Mouse (Mus musculus): ENCODE measurements at regions not wholly inside any gene's neighbourhood (a gene's known extent, or its start where the extent isn't known, plus 50 kb on each side); places are given as distances from the start of the nearest gene placed in this dataset.

DNA sequence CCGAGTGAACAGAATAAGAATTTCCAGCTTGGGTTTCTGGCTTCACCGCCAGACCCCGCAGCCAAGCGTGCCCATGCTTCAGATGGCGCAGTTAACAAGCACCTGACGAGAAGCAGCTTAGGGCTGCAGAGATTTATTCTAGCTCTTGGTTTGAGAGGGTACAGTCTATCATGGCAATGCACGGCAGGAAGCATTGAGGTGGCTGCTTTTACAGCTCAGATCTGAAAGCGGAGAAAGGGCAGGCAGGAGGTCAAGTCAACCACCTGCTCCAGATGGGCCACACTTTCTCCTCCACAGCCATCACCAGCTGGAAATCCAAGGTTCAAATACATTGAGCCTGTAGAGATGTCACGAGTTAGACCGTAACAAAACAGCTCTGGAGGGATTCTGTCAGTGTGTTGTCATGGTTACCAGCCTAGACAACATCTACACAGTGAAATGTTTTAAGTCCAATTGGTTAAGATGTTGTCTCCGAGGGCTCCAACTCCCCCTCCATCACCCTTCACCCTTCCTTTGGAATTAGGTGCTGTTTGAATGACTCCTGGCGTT is 126.0 kb downstream of the Gm11011 start:
- no peak for ATAC-seq (replicated peaks; ENCODE audit: insufficient number of reproducible peaks, low FRiP score, low TSS enrichment, poor library complexity, severe bottlenecking)

DNA sequence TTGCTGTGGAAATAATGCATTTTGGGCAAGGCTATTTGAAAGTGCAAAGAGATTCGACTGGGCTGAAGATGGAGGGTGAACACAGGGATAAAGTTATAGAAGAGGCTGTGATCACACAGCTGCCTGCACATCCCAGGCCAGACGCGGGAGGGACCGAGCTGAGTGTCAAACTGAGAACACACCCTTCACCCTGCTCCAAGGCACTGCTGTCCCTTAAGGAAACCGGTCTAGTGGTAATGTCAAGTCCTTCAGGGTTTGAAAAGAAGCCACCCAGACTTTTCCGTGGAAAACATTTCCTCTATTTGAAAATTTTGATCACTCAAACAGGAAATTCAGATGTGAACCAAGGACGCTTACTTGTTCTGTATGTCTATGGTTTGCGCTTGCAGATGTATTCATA is 134.6 kb downstream of the Gm11011 start:
- ATAC-seq (replicated peaks; ENCODE audit: insufficient number of reproducible peaks, low FRiP score, low TSS enrichment, poor library complexity, severe bottlenecking) = no peak

DNA sequence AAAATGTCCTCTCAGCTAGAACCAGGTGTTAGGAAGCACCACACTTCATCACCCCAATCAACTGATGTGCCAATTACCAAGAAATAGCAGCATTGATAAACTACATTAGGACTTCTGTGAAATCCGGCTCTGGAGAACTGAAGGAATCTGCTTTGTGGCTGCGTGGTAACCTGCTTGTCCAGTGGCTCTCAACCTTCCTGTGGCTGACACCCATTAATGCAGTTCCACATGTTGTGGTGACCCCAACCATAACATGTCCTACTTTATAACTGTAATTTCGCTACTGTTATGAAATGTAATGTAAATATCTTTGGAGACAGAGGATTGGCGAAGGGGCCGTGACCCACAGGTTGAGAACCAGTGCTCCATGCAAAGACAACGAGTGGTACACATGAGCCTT is 136.7 kb downstream of the Gm11011 start:
- ATAC-seq (replicated peaks; ENCODE audit: insufficient number of reproducible peaks, low FRiP score, low TSS enrichment, poor library complexity, severe bottlenecking) = no peak

DNA sequence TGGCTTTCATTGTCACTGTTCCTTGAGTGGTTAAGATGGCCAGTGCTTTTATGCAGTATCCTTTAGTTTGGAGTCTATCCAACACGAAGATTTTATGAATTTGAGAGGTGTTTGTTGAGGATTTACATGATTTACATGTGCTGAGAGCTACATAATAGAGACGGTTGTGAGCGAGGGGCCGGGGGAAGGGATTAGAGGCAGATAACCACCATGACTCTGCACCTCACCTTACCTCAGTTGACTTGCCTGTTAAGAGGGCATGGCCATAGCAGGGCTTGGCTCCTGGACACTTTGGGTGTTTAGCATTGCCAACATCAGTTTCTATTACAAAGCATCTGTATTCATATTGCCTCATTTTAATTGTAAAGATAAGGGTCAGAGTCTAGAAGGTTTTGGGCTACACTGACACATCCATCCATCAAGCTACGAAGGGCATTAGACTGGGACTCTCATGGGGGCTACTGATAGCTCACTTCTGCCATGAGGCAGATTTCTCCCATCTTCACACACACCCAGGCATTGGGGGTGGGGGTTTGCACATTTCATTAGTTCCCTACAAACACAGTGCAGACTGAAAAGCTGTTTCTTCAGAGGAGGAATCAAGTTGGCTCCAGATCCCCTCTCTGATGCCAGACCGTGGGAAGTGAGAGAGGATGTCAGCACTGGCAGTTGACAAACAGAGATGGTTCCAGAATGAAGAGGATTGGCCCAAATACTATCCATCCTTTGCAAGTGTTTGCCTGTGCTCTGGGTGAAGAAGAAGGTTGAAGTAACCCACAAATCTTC is 139.9 kb downstream of the Gm11011 start:
- ATAC-seq (replicated peaks; ENCODE audit: insufficient number of reproducible peaks, low FRiP score, low TSS enrichment, poor library complexity, severe bottlenecking) = no peak

DNA sequence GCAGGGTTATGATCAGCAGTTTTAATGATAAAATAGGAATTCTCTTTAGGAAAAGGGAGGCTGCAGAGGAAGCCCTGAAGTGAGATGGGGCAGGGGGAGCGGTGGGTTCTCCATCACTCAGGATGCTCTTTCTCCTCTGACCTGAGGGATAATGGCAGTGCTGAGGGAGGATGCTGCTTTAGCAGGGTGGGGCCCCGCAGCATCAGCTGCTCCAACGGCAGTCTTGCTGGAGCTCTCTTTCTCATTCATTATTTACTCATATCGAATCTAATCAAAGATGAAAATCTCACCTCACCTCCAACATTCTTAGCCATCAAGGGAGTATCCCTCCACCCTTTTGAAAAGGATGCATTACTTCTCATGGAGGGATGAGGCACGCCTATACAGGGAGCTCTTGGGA is 141.7 kb downstream of the Gm11011 start:
- no peak for ATAC-seq (replicated peaks; ENCODE audit: insufficient number of reproducible peaks, low FRiP score, low TSS enrichment, poor library complexity, severe bottlenecking)

DNA sequence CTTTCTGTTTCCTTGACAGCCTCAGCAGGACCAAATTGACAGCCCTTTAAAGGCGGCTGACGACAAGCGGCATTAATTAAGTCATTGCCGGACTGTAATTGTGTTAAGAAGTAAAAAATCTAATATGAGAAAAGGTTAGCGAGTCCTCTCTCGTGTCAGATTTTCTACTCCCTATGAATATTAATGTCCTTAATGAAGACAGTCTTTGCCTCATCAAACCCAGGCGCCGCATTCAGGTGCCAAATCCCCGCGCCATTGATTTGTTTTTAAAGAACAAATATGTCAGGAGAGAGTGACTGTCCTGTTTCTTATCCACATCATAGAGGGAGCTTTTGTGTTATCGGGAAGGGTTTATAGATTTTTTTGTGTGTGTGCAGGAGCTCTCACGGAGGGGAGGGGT is 142.2 kb downstream of the Gm11011 start:
- ATAC-seq (replicated peaks; ENCODE audit: insufficient number of reproducible peaks, low FRiP score, low TSS enrichment, poor library complexity, severe bottlenecking) = no peak

DNA sequence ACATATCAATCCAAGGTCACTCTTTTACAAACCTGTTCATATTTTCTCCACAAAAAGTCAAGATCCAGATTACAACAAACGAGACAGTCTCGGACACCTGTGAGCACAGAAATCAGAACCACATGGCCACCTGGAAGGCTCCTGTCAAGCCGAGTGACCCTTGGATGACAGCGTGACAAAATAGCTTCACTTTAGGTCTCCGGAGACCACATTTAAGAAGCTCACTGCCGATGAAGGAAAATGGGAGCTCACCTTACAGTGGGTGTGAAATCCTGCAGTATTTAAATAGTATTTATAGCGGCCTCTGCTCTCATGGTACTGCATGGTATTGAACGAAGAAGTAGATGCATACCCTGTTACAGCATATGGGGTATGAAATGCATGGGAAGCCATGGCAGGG is 144.3 kb downstream of the Gm11011 start:
- ATAC-seq (replicated peaks; ENCODE audit: insufficient number of reproducible peaks, low FRiP score, low TSS enrichment, poor library complexity, severe bottlenecking) = no peak

DNA sequence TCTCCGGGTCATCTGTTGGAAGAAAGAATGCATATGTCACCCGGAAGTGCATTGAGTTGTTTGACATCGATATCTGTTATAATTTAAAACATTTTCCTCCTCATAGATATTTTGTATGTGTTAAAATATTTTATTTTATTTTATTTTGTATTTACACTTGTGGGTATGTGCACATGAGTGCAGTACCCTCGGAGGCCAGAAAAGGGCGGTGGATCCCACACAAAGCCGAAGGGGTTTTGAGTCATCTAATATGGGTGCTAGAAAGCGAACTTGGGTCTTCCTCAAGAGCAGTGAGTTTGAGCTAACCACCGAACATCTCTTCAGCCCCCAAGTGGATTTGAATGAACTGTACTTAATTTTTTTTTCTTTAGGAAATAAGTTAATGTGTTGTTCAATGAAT is 156.0 kb downstream of the Gm11011 start:
- no peak for ATAC-seq (replicated peaks; ENCODE audit: insufficient number of reproducible peaks, low FRiP score, low TSS enrichment, poor library complexity, severe bottlenecking)

DNA sequence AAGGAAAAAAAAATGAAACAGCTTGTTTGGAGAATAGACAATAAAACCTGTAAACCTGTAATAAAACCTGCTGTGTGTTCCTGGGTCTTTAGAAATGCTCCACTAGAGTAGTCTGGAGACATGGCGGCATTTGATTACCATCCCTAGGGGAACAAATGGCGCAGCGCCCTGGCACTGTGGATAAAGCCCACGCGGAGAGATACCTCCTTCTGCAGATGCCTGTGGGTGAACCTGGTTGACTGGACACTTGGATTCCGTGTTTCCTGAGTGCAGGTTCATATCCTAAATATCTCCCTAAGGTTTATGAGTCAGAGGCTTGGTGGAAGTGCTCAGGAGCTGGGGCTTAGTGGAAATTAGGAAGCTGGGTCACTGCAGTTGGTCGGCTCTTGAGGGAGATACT is 158.1 kb downstream of the Gm11011 start:
- no peak for ATAC-seq (replicated peaks; ENCODE audit: insufficient number of reproducible peaks, low FRiP score, low TSS enrichment, poor library complexity, severe bottlenecking)

DNA sequence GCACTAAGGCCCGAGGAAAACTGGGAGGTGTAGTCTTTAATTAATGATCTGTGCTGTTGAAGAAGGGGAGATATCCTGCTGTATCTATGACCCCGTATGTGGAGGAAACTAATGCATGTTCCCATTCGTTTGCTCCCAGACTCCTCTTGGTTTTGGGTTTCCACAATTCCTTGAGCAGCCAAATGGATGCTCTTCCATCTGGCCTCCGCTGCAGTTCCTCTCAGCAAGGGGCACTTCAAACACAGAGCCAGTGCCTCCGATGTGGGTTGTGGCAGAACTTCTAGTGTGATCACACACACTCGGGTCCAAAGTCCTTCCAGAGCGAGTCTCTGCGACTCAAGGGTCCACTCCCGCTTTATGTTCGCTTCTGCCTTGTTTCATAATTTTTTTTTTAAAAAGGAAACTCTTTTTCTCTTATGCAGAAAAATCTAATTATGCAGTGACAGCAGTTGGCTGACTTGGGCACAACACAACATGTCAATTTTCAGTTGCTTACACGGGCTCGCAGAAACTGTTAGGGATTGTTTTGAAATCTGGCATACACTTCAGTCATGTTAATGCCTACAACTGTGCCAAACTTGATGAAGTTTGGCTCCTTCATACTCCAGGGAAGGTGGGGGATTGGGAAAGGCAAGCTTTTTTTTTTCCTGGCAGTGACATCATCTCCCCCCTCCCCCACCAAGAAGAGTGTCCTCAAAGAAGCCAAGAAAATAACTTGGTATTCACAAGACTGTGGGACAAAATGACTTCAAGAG is 163.2 kb downstream of the Gm11011 start:
- no peak for ATAC-seq (replicated peaks; ENCODE audit: insufficient number of reproducible peaks, low FRiP score, low TSS enrichment, poor library complexity, severe bottlenecking)

DNA sequence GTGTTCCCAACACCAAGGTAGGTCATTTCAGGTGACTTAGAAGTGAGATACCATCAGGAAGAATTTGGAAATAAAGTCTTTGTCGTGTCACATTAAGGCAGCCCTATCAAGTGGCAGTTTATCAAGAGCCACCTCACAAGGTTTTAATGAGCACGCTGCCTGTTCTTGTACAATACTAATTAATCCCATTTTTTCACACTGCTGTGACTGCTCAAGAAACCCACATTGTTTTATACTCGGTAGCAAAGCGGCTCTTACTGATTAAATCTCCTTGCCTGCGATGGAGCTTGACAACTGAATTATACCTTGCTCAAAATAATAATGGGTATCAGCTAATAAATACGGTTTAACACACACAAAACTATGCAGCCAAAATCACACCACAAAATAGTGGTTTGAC is 175.2 kb downstream of the Gm11011 start:
- no peak for ATAC-seq (replicated peaks; ENCODE audit: insufficient number of reproducible peaks, low FRiP score, low TSS enrichment, poor library complexity, severe bottlenecking)

DNA sequence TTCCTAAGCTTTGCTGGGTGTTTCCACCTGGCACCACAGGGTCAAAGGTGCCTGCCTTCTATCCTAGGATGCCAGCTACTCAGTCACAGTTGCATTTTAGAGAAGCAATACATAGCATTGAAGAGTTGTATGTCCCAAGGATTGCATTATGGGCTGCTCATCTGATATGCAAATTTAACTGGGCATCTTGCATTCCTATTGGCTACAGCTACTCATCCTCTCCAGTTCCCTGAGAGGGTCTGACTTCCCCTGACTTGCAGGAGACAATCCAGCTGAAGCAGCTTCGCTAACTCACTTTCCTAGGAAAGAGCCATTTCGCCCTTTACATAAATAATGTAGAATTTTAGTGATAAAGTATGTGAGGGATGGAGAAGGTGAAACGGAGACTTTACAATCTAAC is 177.5 kb downstream of the Gm11011 start:
- ATAC-seq (replicated peaks; ENCODE audit: insufficient number of reproducible peaks, low FRiP score, low TSS enrichment, poor library complexity, severe bottlenecking) = no peak

DNA sequence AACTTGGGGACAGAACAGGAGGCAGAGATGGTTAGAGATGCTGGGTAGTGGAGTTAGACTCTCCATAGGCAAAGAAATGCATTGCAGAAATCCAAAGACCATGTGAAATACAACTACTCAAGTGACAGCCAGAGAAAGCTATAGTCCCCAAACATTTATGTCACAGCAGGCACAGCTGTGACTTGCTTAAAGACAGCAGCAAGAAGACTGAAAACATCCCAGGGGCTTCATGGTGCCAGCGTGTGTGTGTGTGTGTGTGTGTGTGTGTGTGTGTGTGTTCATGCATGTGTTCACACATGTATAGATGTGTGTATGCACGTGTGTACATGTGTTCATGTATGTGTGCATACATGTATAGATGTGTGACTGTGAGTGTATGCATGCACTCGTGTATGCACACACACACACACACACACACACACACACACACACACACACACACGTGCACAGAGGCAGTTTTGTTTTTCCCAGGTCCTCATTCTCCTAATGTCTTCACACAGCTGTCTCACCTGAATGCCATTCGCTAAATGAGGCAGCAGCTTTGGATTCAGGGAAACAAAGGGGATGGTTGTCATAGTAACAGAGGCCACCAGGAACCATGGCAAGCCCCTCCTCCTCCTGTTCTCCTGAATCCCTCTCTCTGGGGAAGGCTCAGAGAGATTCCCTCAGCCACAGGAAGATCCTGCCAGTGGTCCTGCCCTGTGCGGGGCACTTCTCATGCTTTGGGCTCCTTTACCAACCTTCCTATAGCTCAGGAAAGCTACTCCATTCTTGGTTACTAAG is 182.4 kb downstream of the Gm11011 start:
- ATAC-seq (replicated peaks; ENCODE audit: insufficient number of reproducible peaks, low FRiP score, low TSS enrichment, poor library complexity, severe bottlenecking) = no peak

DNA sequence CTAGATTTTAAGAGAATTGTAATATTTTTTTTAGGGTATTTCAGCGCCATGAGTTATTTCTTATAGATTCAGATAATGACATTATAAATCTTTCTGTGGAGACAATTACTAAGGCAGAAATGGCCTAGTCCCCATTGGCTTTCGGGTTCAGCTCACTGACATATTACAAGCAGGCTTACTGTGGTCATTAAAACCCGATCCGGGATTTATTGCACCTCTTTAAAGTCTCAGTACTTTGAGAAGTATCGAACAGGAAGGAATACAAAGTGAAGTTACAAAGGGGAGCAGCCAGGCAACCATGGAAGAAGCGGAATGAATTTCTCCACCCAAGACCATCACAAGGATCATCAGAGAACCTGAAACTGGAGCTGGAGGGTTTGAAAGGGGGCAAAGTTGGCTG is 189.8 kb downstream of the Gm11011 start:
- ATAC-seq (replicated peaks; ENCODE audit: insufficient number of reproducible peaks, low FRiP score, low TSS enrichment, poor library complexity, severe bottlenecking) = no peak

DNA sequence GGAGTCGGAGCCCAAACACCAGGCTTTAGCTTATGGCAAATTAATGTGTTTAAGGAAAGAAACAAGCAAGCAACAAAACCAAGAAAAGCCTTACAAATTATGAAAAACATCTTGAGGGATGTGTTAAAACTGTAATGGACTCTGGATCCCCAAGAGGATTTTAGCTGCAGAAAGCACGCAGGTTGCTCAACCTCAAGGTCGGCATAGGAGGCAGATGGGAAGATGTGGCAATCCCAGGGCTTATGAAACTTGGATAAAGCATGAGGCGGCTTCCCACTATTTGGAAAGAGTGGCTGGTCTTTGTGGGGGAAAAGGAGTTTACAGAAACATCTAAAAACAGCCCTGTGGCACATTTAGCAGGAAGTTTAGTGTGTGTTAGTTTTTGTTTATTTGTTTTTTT is 190.5 kb downstream of the Gm11011 start:
- no peak for ATAC-seq (replicated peaks; ENCODE audit: insufficient number of reproducible peaks, low FRiP score, low TSS enrichment, poor library complexity, severe bottlenecking)

DNA sequence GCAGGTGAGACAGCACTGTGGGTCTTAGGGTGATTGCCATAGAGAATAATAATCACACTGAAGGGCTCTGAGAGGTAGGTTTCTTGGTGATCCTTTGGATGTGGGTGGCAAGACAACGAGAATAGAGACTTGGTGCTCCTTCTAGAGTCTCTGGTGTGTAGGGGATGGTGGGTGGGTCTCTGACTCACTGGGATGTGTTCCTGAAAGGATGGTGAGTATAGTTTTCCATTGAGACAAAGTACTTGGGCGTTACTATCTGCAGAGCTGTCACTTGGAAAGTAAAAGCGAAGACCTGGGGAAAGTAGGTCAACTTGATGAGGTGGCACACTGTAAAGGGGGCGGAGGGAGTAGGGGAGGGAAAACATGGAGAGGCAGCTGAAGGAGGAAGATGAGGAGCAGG is 191.3 kb downstream of the Gm11011 start:
- ATAC-seq (replicated peaks; ENCODE audit: insufficient number of reproducible peaks, low FRiP score, low TSS enrichment, poor library complexity, severe bottlenecking) = no peak

DNA sequence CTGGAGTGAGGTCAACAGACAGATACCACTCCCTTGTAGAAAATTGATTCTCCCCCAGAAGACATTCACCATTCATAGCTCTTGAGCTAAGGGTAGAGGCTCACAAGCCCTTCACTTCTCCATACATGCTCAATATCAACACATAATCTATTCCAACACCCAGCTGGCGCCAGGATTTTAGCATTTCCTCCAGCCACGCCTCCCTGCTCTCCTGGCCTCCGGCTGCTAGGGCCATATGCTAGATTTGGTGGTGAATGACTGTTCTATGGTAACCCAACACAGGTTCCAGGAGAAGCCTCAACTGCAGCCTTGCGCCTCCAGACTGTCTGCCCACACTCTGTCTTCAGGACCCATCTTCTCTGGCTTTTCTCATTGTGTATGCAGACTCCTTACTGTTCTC is 197.9 kb downstream of the Gm11011 start:
- no peak for ATAC-seq (replicated peaks; ENCODE audit: insufficient number of reproducible peaks, low FRiP score, low TSS enrichment, poor library complexity, severe bottlenecking)

DNA sequence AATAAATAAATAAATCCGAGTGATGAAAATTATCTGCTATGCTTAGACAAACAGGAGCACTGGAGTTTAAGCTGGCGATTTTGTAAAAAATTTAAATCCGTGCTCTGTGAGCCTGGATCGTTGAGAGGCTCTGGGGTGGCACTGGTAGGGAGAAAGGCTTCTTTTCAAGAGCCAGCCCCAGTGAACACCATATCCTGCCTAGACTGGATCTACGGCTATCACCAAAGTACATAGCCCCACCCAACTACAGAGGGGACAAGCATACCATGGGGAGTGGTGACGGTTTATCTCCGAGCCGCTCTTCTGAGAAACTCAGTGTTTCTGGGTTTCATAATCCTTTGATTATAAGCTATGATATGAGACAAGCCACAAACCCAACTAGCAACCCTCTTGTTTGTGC is 199.0 kb downstream of the Gm11011 start:
- no peak for ATAC-seq (replicated peaks; ENCODE audit: insufficient number of reproducible peaks, low FRiP score, low TSS enrichment, poor library complexity, severe bottlenecking)

DNA sequence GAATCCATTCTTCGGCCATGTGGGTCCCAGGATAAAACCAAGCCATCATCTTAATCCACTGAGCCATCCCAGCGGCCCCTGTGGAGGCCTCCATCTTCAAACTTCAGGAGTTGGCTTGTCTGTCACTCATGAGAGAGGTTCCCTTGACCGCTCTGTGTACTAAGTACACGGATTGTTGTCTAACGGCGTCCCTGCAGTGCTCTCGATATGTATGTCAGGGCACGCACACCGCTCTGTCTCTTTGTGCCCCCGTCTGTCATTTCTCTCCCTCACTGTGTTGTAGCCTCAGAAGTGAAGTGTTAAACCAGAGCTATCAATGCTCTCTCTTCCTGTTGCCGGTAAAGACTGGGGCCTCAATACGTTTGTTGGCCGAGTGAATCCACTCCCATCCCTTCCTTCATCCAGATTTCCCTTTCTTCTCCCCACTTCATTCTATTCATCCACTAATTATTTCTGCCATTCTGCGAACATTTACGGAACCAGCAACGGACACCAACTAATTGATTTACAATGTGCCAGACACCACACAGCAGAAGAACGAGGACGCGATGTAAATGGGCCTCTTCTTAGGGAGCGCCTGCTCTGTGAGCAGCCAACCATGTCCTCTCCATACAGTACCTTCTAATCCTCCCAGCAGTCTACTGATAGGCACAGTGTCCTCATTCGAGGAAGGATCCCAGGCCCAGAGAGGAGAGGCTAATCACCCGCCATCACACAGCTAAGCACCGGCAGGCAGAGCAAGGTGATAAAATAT is 199.6 kb downstream of the Gm11011 start:
- ATAC-seq (replicated peaks; ENCODE audit: insufficient number of reproducible peaks, low FRiP score, low TSS enrichment, poor library complexity, severe bottlenecking) = no peak
